Mouse (Mus musculus): ENCODE measurements around the gene Sec14l1.

GRCm38 (mm10) chr11:117121164-117121535 is 6.2 kb downstream of the Sec14l1 start:
- TF ChIP-seq CTCF (IDR thresholded peaks at IDR 0.05; ENCODE audit: insufficient read depth, low read length), result no peak
- TF ChIP-seq POLR2A (IDR thresholded peaks at IDR 0.05; ENCODE audit: borderline replicate concordance, extremely low read depth, low read depth, low read length), result no peak

Data from lung, adult 2 months (tissue).